Mouse (Mus musculus): ENCODE measurements around the gene Ppp5c. TPM values are rescaled to one million over a fixed set of nuclear protein-coding genes. Genes with fewer than 3 reads are reported as not detected.

Ppp5c gene
- total and polyA plus RNA-seq, 3 experiments = 94.2 to 249 (median 178) TPM

GRCm38 (mm10) chr7:16956410-16957265, 71.1 kb downstream of the Ppp5c start:
- TF ChIP-seq TCF12 (IDR thresholded peaks at IDR 0.05; ENCODE audit: low read depth, low read length) (no peak), EP300 (IDR thresholded peaks at IDR 0.05; ENCODE audit: low read depth in 1 of 2, low read length in 2 of 2) (no peak), RCOR1 (IDR thresholded peaks at IDR 0.05; ENCODE audit: low read depth, low read length) (no peak), SMC3 (IDR thresholded peaks at IDR 0.05; ENCODE audit: low read depth, low read length) (no peak), GABPA (IDR thresholded peaks at IDR 0.05; ENCODE audit: low read depth, low read length) (no peak), ETS1 (IDR thresholded peaks at IDR 0.05; ENCODE audit: low read depth, low read length) (no peak), HCFC1 (IDR thresholded peaks at IDR 0.05; ENCODE audit: low read depth, low read length) (no peak), GATA1 (IDR thresholded peaks at IDR 0.05; ENCODE audit: low read depth, low read length) (no peak), KAT2A (conservative IDR thresholded peaks at IDR 0.05; ENCODE audit: low read depth, low read length) (no peak), ZMIZ1 (IDR thresholded peaks at IDR 0.05; ENCODE audit: low read depth, low read length) (no peak), CHD2 (IDR thresholded peaks at IDR 0.05; ENCODE audit: low read length) (no peak), TAL1 (IDR thresholded peaks at IDR 0.05; ENCODE audit: low read length) (no peak), ZNF384 (IDR thresholded peaks at IDR 0.05; ENCODE audit: low read depth, low read length) (no peak; the same call in 1 of the 2 replicates), JUND (IDR thresholded peaks at IDR 0.05; ENCODE audit: low read depth, low read length) (no peak), USF2 (IDR thresholded peaks at IDR 0.05; ENCODE audit: borderline replicate concordance in 1 of 2, insufficient read depth in 1 of 2, low read depth in 1 of 2, low read length in 2 of 2) (no peak), MYC (IDR thresholded peaks at IDR 0.05; ENCODE audit: low read depth, low read length) (no peak), RAD21 (IDR thresholded peaks at IDR 0.05; ENCODE audit: low read depth, low read length) (no peak), E2F4 (IDR thresholded peaks at IDR 0.05; ENCODE audit: borderline replicate concordance, low read depth, low read length) (no peak), MAFK (IDR thresholded peaks at IDR 0.05; ENCODE audit: borderline replicate concordance, low read depth, low read length) (no peak)
- Histone ChIP-seq H3K36me3 (ENCODE audit: control insufficient read depth in 1 of 2, insufficient read depth in 2 of 2, low read length in 2 of 2) (no peaks in the 10 kb centered on the region; a peak in 1 of 4 replicates), H3K27me3 (ENCODE audit: control insufficient read depth in 1 of 2, insufficient read depth in 2 of 2, low read length in 2 of 2) (no peaks in the 10 kb centered on the region), H3K4me1 (ENCODE audit: control insufficient read depth in 1 of 2, insufficient read depth in 2 of 2, low read length in 2 of 2) (peaks cover 0 to 5% of the 10 kb centered on the region in 2 experiments; a peak in 2 of 4 replicates), H3K9ac (ENCODE audit: control insufficient read depth, low read depth, low read length, poor library complexity, severe bottlenecking) (no peak overlapping the region), H3K4me3 (ENCODE audit: control insufficient read depth in 1 of 2, insufficient read depth in 1 of 2, low read depth in 2 of 2, low read length in 2 of 2) (no peak overlapping the region), H3K27ac (ENCODE audit: control insufficient read depth, low read depth, low read length) (no peak overlapping the region), H3K79me2 (ENCODE audit: control insufficient read depth, insufficient read depth, low read length, poor library complexity) (no peaks in the 10 kb centered on the region), H3K9me3 (replicated peaks; ENCODE audit: insufficient read depth, low read length) (no peaks in the 10 kb centered on the region)
- no peak for DNase-seq (ENCODE audit: low read depth, low spot score)

- H3K4me3 ChIP-seq (ENCODE audit: control insufficient read depth in 1 of 2, insufficient read depth in 1 of 2, low read depth in 2 of 2, low read length in 2 of 2) = no peak overlapping the region
- no peaks in the 10 kb centered on the region for H3K27me3 ChIP-seq (ENCODE audit: control insufficient read depth in 1 of 2, insufficient read depth in 2 of 2, low read length in 2 of 2)
- no peak overlapping the region for H3K9ac ChIP-seq (ENCODE audit: control insufficient read depth, low read depth, low read length, poor library complexity, severe bottlenecking)
- DNase-seq (ENCODE audit: low read depth, low spot score) = peak; percentile 30
- H3K4me1 ChIP-seq (ENCODE audit: control insufficient read depth in 1 of 2, insufficient read depth in 2 of 2, low read length in 2 of 2) = peaks cover 0 to 5% of the 10 kb centered on the region in 2 experiments; a peak in 2 of 4 replicates
- H3K27ac ChIP-seq (ENCODE audit: control insufficient read depth, low read depth, low read length) = no peak overlapping the region
- no peaks in the 10 kb centered on the region; a peak in 1 of 4 replicates for H3K36me3 ChIP-seq (ENCODE audit: control insufficient read depth in 1 of 2, insufficient read depth in 2 of 2, low read length in 2 of 2)
- H3K79me2 ChIP-seq (ENCODE audit: control insufficient read depth, insufficient read depth, low read length, poor library complexity) = no peaks in the 10 kb centered on the region
- TF ChIP-seq POLR2A (IDR thresholded peaks at IDR 0.05; ENCODE audit: control insufficient read depth in 1 of 2, insufficient read depth in 1 of 2, low read depth in 1 of 2, low read length in 2 of 2, poor library complexity in 1 of 2) (no peak), MEF2A (IDR thresholded peaks at IDR 0.05; ENCODE audit: extremely low read depth, insufficient replicate concordance, low read depth, low read length, poor library complexity, severe bottlenecking) (no peak), MAZ (IDR thresholded peaks at IDR 0.05; ENCODE audit: low read depth, low read length) (no peak), ZNF384 (IDR thresholded peaks at IDR 0.05; ENCODE audit: low read depth, low read length) (peak; percentile 35), BHLHE40 (IDR thresholded peaks at IDR 0.05; ENCODE audit: borderline replicate concordance, low read depth, low read length) (no peak), RCOR1 (IDR thresholded peaks at IDR 0.05; ENCODE audit: low read depth, low read length) (peak; percentile 67), UBTF (IDR thresholded peaks at IDR 0.05; ENCODE audit: borderline replicate concordance, insufficient read depth, low read depth, low read length) (no peak), GABPA (IDR thresholded peaks at IDR 0.05; ENCODE audit: low read depth, low read length) (no peak), NRF1 (IDR thresholded peaks at IDR 0.05; ENCODE audit: insufficient read depth, low read depth, low read length, poor library complexity, severe bottlenecking) (no peak), EP300 (IDR thresholded peaks at IDR 0.05; ENCODE audit: low read depth in 1 of 2, low read length in 2 of 2) (no peak)
- no peaks in the 10 kb centered on the region for H3K9me3 ChIP-seq (replicated peaks; ENCODE audit: insufficient read depth, low read length)
Measured at GRCm38 (mm10) chr7:16955712-16956111, 72.0 kb downstream of the Ppp5c start.
